Mouse (Mus musculus): ENCODE measurements at regions not wholly inside any gene's neighbourhood (a gene's known extent, or its start where the extent isn't known, plus 50 kb on each side); places are given as distances from the start of the nearest gene placed in this dataset.

- no peaks in the 10 kb centered on the region for H3K9me3 ChIP-seq (replicated peaks)
- 70% methylated on average over 3 of the region's 3 CpGs for WGBS
- no peak for ATAC-seq (ENCODE audit: insufficient number of reproducible peaks, low FRiP score)
- peaks cover 12% of the 10 kb centered on the region for H3K4me1 ChIP-seq (replicated peaks)
- H3K27ac ChIP-seq (ENCODE audit: poor library complexity, severe bottlenecking): no peak overlapping the region
- H3K4me2 ChIP-seq: no peak overlapping the region
- no peak overlapping the region for H3K9ac ChIP-seq
- no peaks in the 10 kb centered on the region for H3K36me3 ChIP-seq
- no peak overlapping the region for H3K4me3 ChIP-seq
- no peaks in the 10 kb centered on the region for H3K27me3 ChIP-seq (replicated peaks)
These were observed 75.0 kb upstream of the Lrpprc start for GRCm38 (mm10) chr17:84865566-84865965.

GRCm38 (mm10) chr17:84869074-84869722, 78.6 kb upstream of the Lrpprc start:
- no peaks in the 10 kb centered on the region for H3K36me3 ChIP-seq
- H3K4me2 ChIP-seq: no peak overlapping the region
- H3K9me3 ChIP-seq (replicated peaks): no peaks in the 10 kb centered on the region
- no peak overlapping the region for H3K4me3 ChIP-seq
- H3K4me1 ChIP-seq (replicated peaks): 0 out of 2 replicates have a peak, but pooled peaks cover 7% of the 10 kb centered on the region
- no peak for ATAC-seq (ENCODE audit: insufficient number of reproducible peaks, low FRiP score)
- WGBS: 82% methylated on average over 3 of the region's 3 CpGs
- H3K27me3 ChIP-seq (replicated peaks): no peaks in the 10 kb centered on the region
- no peak overlapping the region for H3K27ac ChIP-seq (ENCODE audit: poor library complexity, severe bottlenecking)
- H3K9ac ChIP-seq: no peak overlapping the region

GRCm38 (mm10) chr17:84873554-84873953, 83.0 kb upstream of the Lrpprc start:
- Histone ChIP-seq H3K27ac (ENCODE audit: poor library complexity, severe bottlenecking) (no peak overlapping the region), H3K9me3 (replicated peaks) (no peaks in the 10 kb centered on the region), H3K4me3 (no peak overlapping the region), H3K4me1 (replicated peaks) (no peaks in the 10 kb centered on the region), H3K9ac (no peak overlapping the region), H3K36me3 (no peaks in the 10 kb centered on the region), H3K4me2 (no peak overlapping the region), H3K27me3 (replicated peaks) (peaks cover 4% of the 10 kb centered on the region; the same call in 1 of the 2 replicates)
- 83% methylated on average over 7 of the region's 7 CpGs for WGBS
- ATAC-seq (ENCODE audit: insufficient number of reproducible peaks, low FRiP score): no peak

- H3K27ac ChIP-seq (ENCODE audit: poor library complexity, severe bottlenecking): no peak overlapping the region
- no peaks in the 10 kb centered on the region for H3K36me3 ChIP-seq
- H3K27me3 ChIP-seq (replicated peaks): peaks cover 4% of the 10 kb centered on the region; the same call in 1 of the 2 replicates
- H3K9ac ChIP-seq: no peak overlapping the region
- no peaks in the 10 kb centered on the region for H3K4me1 ChIP-seq (replicated peaks)
- no peak overlapping the region for H3K4me2 ChIP-seq
- no peak for ATAC-seq (ENCODE audit: insufficient number of reproducible peaks, low FRiP score)
- 63% methylated on average over 6 of the region's 6 CpGs for WGBS
- no peak overlapping the region for H3K4me3 ChIP-seq
- no peaks in the 10 kb centered on the region for H3K9me3 ChIP-seq (replicated peaks)
These were observed 82.0 kb upstream of the Ppm1b start for GRCm38 (mm10) chr17:84874494-84874893.

GRCm38 (mm10) chr17:84875031-84875430, 81.5 kb upstream of the Ppm1b start:
- H3K36me3 ChIP-seq: no peaks in the 10 kb centered on the region
- H3K4me3 ChIP-seq: no peak overlapping the region
- no peaks in the 10 kb centered on the region for H3K9me3 ChIP-seq (replicated peaks)
- WGBS: 78% methylated on average over 6 of the region's 6 CpGs
- no peaks in the 10 kb centered on the region for H3K4me1 ChIP-seq (replicated peaks)
- ATAC-seq (ENCODE audit: insufficient number of reproducible peaks, low FRiP score): no peak
- no peak overlapping the region for H3K9ac ChIP-seq
- H3K27me3 ChIP-seq (replicated peaks): peaks cover 4% of the 10 kb centered on the region; the same call in 1 of the 2 replicates
- H3K4me2 ChIP-seq: no peak overlapping the region
- no peak overlapping the region for H3K27ac ChIP-seq (ENCODE audit: poor library complexity, severe bottlenecking)

- 76% methylated on average over 4 of the region's 4 CpGs for WGBS
- H3K9ac ChIP-seq: no peak overlapping the region
These were observed 80.5 kb upstream of the Ppm1b start for GRCm38 (mm10) chr17:84876037-84876436.

GRCm38 (mm10) chr17:84877176-84877863, 79.2 kb upstream of the Ppm1b start:
- Histone ChIP-seq H3K36me3 (no peaks in the 10 kb centered on the region), H3K27me3 (replicated peaks) (peaks cover 4% of the 10 kb centered on the region; the same call in 1 of the 2 replicates), H3K4me3 (no peak overlapping the region), H3K4me2 (no peak overlapping the region), H3K9ac (no peak overlapping the region), H3K4me1 (replicated peaks) (no peaks in the 10 kb centered on the region), H3K27ac (ENCODE audit: poor library complexity, severe bottlenecking) (no peak overlapping the region), H3K9me3 (replicated peaks) (no peaks in the 10 kb centered on the region)
- peak; percentile 20; the same call in 1 of the 2 replicates for ATAC-seq (ENCODE audit: insufficient number of reproducible peaks, low FRiP score)
- 74% methylated on average over 14 of the region's 14 CpGs for WGBS

More at GRCm38 (mm10) chr17:84876037-84876436, 80.5 kb upstream of the Ppm1b start:
- peaks cover 4% of the 10 kb centered on the region; the same call in 1 of the 2 replicates for H3K27me3 ChIP-seq (replicated peaks)
- no peaks in the 10 kb centered on the region for H3K9me3 ChIP-seq (replicated peaks)
- no peaks in the 10 kb centered on the region for H3K4me1 ChIP-seq (replicated peaks)
- no peak for ATAC-seq (ENCODE audit: insufficient number of reproducible peaks, low FRiP score)
- no peak overlapping the region for H3K27ac ChIP-seq (ENCODE audit: poor library complexity, severe bottlenecking)
- H3K4me3 ChIP-seq: no peak overlapping the region
- no peak overlapping the region for H3K4me2 ChIP-seq
- no peaks in the 10 kb centered on the region for H3K36me3 ChIP-seq

GRCm38 (mm10) chr17:84877864-84878224, 78.7 kb upstream of the Ppm1b start:
- Histone ChIP-seq H3K27me3 (replicated peaks) (peaks cover 4% of the 10 kb centered on the region; the same call in 1 of the 2 replicates), H3K9ac (no peak overlapping the region), H3K4me3 (peak overlapping the region; percentile 18), H3K4me2 (peak overlapping the region; percentile 39), H3K9me3 (replicated peaks) (no peaks in the 10 kb centered on the region), H3K4me1 (replicated peaks) (no peaks in the 10 kb centered on the region), H3K27ac (ENCODE audit: poor library complexity, severe bottlenecking) (no peak overlapping the region), H3K36me3 (no peaks in the 10 kb centered on the region)
- peak; percentile 66 for ATAC-seq (ENCODE audit: insufficient number of reproducible peaks, low FRiP score)
- 15% methylated on average over 10 of the region's 10 CpGs for WGBS

GRCm38 (mm10) chr17:84878316-84878715, 78.2 kb upstream of the Ppm1b start:
- Histone ChIP-seq H3K9ac (no peak overlapping the region), H3K4me3 (no peak overlapping the region; the same call in 1 of the 2 replicates), H3K4me2 (peak overlapping the region; percentile 39; the same call in 1 of the 2 replicates), H3K36me3 (no peaks in the 10 kb centered on the region), H3K27ac (ENCODE audit: poor library complexity, severe bottlenecking) (no peak overlapping the region), H3K9me3 (replicated peaks) (no peaks in the 10 kb centered on the region), H3K4me1 (replicated peaks) (no peaks in the 10 kb centered on the region), H3K27me3 (replicated peaks) (peaks cover 4% of the 10 kb centered on the region; the same call in 1 of the 2 replicates)
- no peak for ATAC-seq (ENCODE audit: insufficient number of reproducible peaks, low FRiP score)
- WGBS: 74% methylated on average over 5 of the region's 5 CpGs

- 84% methylated on average over 10 of the region's 10 CpGs for WGBS
- no peak for ATAC-seq (ENCODE audit: insufficient number of reproducible peaks, low FRiP score)
- Histone ChIP-seq H3K4me1 (replicated peaks) (no peaks in the 10 kb centered on the region), H3K4me3 (no peak overlapping the region), H3K9me3 (replicated peaks) (no peaks in the 10 kb centered on the region), H3K4me2 (no peak overlapping the region), H3K36me3 (no peaks in the 10 kb centered on the region), H3K27me3 (replicated peaks) (peaks cover 4% of the 10 kb centered on the region; the same call in 1 of the 2 replicates), H3K27ac (ENCODE audit: poor library complexity, severe bottlenecking) (no peak overlapping the region), H3K9ac (no peak overlapping the region)
These were observed 77.4 kb upstream of the Ppm1b start for GRCm38 (mm10) chr17:84879146-84879545.

GRCm38 (mm10) chr17:84880946-84881345, 75.6 kb upstream of the Ppm1b start:
- Histone ChIP-seq H3K4me3 (no peak overlapping the region), H3K4me2 (no peak overlapping the region), H3K27ac (ENCODE audit: poor library complexity, severe bottlenecking) (no peak overlapping the region), H3K27me3 (replicated peaks) (peaks cover 3% of the 10 kb centered on the region; the same call in 1 of the 2 replicates), H3K9ac (no peak overlapping the region), H3K9me3 (replicated peaks) (no peaks in the 10 kb centered on the region), H3K4me1 (replicated peaks) (no peaks in the 10 kb centered on the region), H3K36me3 (no peaks in the 10 kb centered on the region)
- ATAC-seq (ENCODE audit: insufficient number of reproducible peaks, low FRiP score): no peak
- whole genome bisulfite sequencing: 85% methylated on average over 2 of the region's 2 CpGs
